Mouse (Mus musculus) erythroblast, adult 5-6 weeks (primary cell): ENCODE measurements around the gene Tmem106c. TPM values are rescaled to one million over a fixed set of nuclear protein-coding genes. Genes with fewer than 3 reads are reported as not detected.

Experiments used
- ATAC-seq: replicated peaks from 2 replicates; pipeline ENCODE4 v1.8.0; 2016; ENCODE audit warnings: moderate number of reproducible peaks, mild to moderate bottlenecking, moderate TSS enrichment, inconsistent platforms; ENCODE audit not compliant: poor library complexity, low FRiP score, severe bottlenecking
- total RNA-seq, 2 experiments: library from RNA; stranded (forward) in 1 of 2; stranded (reverse) in 1 of 2; fragments of 150-400 nt in 1 of 2; fragments of 200-764, 138-1000 nt in 1 of 2; gene quantifications; 2 replicates each; pipeline versions ENCODE4 v1.2.3 to v1.2.4; 2015 to 2017; ENCODE audit warnings: low replicate concordance in 2 of 2

Gene Tmem106c
- total RNA-seq, 2 experiments from 2014 or later = 4.3 to 18.3 TPM

DNA sequence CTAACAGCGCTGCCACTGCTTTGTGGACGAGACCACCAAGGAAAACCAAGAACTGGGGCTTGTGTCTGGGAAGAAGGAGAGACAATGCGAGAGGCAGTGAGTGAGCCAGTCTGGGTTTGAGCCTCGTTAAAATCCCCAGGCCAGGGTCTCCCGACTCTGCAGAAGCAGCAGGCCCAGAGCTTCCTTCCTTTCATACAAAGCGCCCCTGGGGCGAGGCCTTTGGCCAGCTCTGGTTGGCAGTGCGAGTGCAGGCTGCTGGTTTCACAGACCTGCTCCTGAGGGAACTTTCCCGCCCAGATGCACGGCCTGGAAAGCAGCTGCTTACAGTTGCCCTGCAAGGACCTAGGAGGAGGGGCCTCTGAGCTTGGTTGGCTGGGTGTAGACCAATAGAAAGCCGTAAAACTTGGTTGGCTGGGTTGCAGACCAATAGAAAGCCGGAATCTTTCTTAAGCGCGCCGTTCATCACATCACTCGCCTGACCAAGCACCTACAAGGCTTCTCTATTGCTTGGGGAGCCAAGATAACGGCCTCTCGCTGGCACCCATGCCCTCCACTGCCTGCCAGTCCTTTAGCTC lies 28.8 kb downstream of the Tmem106c start:
- ATAC-seq = peak; percentile 18; the same call in 1 of the 2 replicates

DNA sequence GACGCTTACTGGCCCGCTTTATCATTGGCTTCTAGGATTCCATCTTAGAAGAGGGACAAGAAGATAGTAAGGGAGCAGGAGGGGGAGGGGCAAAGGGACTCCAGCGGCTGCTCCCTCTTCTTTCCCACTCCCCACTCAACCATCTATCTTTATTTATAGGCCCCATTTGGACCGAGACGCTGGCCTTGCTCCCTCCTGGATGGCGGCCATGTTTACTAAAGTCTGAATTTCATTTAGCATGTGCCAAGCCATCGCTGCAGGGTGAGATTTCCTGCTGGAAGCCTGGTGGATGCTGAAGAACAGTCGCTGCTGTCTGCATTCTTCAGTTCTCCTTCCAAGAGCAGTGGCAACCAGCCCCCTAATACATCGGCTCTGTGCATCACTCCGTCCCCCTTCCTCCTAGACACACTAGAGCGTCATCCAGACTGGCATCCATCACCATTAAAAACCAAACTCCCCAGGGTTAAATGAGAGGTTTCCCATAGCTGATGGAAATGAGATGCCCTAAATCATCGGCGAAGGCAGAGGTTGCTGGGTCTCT lies 32.8 kb downstream of the Tmem106c start:
- ATAC-seq = no peak

DNA sequence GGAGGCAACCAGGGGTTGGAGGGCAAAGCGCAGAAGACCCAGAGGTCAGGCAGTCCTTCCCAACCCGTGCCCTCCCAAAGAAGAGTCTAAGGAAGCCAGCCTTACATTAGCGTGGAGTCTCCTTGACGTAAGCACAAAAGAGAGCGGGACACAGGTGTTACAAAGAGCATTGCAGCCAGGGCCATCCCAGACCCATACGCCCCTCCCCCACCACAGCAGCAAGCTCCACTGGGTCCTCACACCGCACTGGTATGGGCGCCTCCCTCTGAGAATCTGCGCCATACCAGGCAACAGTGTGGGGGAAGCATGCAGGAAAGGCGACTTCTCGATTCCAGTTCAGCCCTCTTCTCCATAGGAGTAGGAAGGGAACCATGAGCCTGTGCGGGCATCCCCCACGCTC lies 35.5 kb downstream of the Tmem106c start:
- ATAC-seq = no peak

DNA sequence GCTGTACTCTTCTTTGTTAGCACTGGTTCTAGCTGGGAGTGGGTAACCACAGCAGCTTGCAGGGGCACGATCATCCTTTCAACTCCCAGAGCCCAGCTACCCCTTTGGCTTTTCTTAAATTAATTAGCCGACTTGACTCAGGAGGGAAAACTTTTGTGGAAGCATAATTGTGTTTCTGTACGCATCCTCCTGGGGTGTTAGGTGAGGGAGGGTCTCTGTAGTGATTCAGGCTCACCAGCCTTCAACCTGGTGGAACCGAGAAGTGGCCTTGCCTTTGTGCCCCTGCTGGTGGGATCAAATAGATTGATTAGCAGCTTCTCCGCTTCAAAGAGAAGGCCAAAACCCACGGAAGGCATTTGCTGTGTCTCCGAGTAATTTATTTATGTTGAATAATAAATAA lies 36.0 kb downstream of the Tmem106c start:
- no peak for ATAC-seq

DNA sequence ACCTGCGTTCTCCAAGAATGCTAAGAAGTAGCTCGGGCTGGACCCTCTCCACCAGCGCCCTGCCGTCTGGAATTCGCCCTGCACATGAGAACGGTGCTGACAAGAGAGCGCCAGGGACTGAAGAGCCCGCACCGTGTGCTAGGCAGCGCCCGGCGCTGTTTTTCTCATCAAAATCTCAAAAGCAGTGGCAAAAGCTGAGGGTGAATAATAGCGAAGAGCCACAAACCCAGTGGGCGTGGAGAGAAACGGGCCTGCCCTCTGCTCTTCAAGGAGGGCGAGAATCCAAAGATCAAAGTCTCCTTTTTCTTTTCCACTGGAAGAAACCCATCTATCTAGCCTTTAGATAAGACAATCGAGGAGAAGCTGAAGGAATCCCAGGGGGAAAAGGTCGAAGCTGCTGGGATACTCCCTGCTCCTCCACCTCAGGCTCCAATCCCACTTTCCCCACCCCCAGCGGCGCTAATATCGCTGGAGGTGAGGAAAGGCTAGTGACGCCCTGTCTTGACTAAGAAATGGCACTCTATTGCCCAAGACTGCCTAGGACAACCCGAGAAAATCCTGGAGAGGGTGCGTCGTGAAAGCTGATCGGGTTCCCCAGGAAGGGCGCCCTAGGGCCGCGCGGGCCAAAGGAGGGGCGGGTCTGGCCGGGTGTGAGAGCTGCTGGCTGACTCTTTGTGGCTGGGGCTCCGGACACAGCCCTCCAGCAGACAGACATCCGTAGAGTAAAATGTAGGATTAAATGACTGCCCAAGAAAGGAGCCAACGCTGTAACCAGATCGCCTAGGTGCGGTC lies 37.5 kb downstream of the Tmem106c start:
- ATAC-seq = no peak

DNA sequence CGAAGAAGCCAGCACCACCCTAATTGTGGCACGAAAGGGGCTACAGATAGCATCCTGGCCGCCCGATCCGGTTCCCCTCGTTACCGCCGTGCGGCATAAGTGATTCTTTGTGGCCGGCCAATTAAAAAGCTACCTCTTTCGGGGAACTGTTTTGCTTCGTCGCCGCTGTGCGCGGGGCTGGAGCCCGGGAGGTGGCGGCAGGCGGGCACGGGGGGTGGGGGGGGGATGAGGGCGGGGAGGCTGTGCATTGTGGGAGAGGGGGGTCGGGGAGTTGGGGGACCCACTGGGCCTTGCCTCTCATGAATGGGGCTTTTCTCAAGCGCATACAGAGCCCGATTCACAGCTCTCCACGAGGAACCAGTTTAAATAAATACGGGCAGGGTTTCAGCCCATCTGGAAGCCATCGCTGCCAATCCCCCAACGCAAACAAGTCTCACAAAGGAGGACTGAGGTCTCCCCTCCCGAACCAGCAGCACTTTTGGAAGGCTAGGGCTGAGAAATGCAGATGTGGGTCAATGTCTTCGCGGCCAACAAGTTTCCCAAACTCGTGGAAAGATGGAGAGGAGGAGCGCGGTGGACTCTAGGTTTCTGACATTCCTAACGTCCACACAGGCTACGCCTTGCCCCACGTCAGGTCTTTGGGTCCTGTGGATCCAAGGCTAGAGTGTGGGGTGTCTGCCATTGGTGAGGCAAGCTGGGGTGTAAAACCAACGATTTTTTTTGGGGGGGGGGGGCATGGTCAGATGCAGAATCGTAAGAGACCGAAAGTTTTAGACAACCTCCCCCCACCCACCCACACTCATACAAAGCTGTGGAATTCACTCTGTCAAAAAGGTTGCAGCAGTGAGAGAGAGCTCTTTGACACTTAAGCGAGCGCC lies 38.4 kb downstream of the Tmem106c start:
- no peak for ATAC-seq

DNA sequence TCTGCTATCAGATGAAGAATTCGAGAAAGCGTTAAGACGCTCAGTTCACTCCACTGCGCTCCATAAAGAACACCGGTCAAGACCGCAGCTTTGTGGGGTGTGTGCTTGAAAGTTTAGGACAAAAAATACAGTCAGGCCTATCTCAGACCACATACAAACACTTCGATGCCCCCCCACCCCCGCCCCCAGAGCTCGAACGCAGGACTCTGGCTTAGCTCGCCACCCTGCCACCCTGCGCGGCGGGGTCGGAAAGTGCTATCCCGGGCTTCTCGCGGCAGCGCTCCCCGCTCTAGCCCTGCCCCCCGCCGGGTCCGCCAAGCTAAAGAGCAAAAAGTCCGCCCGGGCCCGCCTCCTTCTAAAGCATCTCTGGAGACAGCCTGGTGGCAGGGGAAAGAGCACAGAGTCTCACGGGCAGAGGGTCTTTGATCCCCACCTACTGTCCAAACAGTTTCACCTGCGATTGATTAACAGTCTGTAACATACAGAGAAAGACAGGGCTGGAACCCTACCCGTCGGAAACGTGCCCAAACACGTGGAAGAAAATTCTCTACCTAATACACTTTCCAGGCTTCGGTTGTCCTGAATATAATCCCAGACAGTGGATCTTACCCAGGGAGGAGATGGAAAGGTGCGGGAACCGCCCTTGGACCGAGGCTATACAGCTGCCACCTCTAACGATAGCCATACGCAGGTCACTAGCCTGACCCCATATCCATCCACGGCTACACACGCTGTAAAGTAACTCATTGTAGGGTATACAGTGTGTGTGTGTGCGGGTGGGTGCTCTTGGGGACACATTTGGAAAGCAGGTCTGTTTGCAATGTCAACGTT lies 39.2 kb downstream of the Tmem106c start:
- ATAC-seq = no peak

DNA sequence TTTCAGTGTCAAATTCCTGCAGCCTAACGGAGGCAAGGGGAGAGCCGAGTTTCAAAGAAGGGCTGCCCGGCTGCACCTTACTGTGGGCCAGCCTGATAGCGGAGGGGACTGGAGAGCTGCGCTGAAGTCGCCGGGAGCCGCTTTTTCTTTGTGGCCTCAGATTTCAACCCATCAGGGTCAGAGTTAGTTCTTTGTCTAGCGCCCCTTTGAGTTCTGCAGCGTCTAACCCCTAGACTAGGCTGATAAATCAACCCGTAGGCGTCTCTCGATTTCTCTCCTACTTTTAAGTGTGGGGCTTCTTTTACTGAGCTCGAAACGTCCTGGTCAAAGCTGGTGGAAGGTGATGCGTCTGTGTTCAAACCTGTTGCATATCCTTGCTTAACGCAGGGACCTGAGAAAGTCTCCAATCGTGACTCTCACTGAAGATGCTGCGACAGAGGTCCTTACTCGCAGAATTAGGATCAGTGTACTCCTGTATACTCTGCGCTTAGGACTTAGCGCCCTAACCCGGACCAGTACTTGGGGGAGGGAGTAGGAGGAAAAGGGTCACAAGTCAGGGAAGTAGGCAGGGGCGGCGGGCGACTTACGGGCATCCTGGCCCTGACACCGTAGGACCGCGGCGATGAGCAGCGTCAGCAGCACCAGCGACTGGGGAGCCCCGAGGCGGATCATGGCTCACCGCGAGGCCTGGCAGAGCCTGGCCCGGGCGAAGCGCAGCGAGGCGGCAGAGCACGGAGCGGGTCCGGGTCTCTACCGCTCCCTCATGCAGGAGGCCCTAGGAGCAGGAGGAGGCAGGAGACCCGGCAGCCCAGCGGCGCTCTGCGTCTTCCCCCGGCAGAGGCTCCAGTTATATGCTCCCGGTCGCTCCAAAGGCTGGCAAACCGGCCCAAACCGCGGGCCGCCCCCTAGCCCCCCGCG lies 40.1 kb downstream of the Tmem106c start, which contains the start of gene Col2a1:
Gene Col2a1, minus strand, starts transcription at position 874 of the 918 bp plus-strand sequence.
- no peak for ATAC-seq

DNA sequence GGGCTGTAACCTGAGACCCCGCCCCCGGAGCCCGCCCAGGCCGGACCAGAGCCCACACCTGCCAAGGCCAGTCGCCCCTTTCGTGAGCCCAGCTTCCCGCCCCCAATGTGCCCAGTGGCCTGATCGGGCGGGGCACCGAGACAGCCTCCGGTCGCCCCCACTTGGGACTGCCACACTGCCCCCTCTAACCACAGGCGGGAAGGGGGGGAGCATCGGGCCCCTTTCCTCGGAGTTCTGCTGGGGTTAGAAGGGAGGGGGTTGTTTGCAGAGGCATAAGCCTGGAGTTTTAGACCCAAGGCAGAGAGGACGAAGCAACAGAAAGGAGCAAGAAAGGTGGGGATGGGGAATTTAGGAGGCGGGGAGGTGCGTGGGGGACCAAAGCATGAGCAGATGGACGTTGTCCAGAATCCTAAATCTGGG lies 40.8 kb downstream of the Tmem106c start:
- no peak for ATAC-seq

DNA sequence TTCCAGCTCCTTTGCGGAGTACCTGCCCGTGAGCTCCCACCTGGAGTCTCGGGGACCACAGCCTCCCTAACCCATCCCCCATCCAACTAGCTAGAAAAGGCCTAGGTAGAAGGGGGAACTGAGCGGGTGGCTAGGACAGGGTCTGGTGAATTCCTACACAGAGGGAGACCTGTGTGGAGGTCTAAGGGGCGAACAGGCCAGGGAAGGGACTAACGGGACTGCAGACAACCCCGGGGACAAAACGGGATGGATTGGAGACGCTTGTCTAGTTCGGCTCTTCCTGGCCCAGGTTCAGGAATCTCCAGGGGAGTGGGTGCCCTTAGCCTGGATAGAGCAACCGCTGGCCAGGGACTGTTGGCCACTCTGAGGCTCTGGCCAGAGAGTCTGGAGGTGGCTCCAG lies 41.2 kb downstream of the Tmem106c start:
- ATAC-seq = 0 out of 2 replicates have a peak, but pooled peaks have one; percentile 44

DNA sequence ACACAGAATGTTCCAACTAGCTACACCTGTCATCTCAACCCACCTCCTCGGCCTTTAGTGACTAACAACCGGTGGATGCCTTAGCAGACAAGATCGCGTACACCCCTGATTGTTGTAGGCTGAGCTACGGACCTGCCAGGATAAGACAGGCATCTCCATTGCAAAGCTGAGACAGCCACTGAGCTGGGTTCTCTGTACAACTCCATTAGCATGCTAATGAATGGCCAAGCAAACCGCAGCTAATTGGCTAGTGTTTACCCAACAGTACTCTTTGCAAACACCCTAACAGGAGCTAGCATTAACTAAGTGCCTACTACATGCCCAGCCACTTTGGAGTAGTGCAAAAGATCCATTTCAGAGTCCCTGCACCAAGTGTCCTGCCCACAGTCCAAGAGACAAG lies 48.8 kb downstream of the Tmem106c start:
- no peak for ATAC-seq

DNA sequence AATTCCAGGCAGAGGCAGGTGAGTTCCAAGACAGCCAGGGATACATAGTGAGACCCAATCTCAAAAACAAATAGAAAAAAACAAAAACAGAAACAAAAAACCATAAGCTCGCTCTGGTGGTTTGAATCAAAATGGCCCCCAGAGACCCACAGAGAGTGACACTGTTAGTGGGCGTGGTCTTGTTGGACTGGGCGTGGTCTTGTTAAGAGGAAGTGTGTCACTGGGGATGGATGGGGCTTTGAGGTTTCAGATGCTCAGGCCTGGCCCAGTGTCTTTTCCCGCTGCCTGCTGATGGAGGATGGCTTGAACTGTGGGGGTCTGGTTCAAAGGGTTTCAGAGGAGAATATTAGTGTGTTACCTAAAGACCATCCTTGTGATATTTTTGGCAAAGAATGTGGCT lies 53.9 kb downstream of the Tmem106c start:
- no peak for ATAC-seq

DNA sequence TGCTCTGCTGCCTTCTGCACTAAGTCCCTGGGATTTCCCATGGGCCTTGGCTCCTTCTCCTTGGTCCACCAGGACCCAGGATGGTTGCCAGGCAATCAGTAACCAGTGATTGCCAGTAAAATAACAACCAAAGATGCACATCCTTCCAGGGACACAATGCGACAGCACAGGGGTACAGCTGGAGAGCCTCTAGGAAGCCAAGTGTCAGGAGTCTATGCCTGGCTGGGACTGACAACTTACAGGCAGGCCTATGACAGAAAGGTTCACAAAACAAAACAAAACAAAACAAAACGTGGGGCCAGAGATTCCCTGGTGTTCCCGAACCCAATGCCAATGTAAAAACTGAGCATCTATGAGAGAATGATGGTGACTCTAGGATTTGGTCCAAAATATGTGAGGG lies 55.0 kb downstream of the Tmem106c start:
- no peak for ATAC-seq

Other genes starting within 250 kb of the Tmem106c start
- not detected in 2 replicates for gene Endou, start 232.9 kb upstream of the Tmem106c start, total RNA-seq (2015; ENCODE audit: low replicate concordance)
- not detected in 2 replicates for gene Endou, start 232.9 kb upstream of the Tmem106c start, total RNA-seq (2017; ENCODE audit: low replicate concordance)
- not detected in 2 replicates for gene Rapgef3, start 196.2 kb upstream of the Tmem106c start, total RNA-seq (2015; ENCODE audit: low replicate concordance)
- gene Rapgef3, start 196.2 kb upstream of the Tmem106c start, total RNA-seq (2017; ENCODE audit: low replicate concordance) = 2.3 and 2.6 TPM in 2 replicates
- 187 and 225 TPM in 2 replicates for gene Slc48a1, start 185.7 kb upstream of the Tmem106c start, total RNA-seq (2015; ENCODE audit: low replicate concordance)
- gene Slc48a1, start 185.7 kb upstream of the Tmem106c start, total RNA-seq (2017; ENCODE audit: low replicate concordance) = 172 and 185 TPM in 2 replicates
- 3.5 and 7.7 TPM in 2 replicates for gene Hdac7, start 119.7 kb upstream of the Tmem106c start, total RNA-seq (2015; ENCODE audit: low replicate concordance)
- gene Hdac7, start 119.7 kb upstream of the Tmem106c start, total RNA-seq (2017; ENCODE audit: low replicate concordance) = 1.1 and 3.8 TPM in 2 replicates
- gene Vdr, start 53.6 kb upstream of the Tmem106c start, total RNA-seq (2015; ENCODE audit: low replicate concordance) = 0.19 and 0.21 TPM in 2 replicates
- gene Vdr, start 53.6 kb upstream of the Tmem106c start, total RNA-seq (2017; ENCODE audit: low replicate concordance) = 0.26 TPM in 1 of 2 replicates, not detected in the other
- not detected in 2 replicates for gene Col2a1, start 40.5 kb downstream of the Tmem106c start, total RNA-seq (2015; ENCODE audit: low replicate concordance)
- not detected in 2 replicates for gene Col2a1, start 40.5 kb downstream of the Tmem106c start, total RNA-seq (2017; ENCODE audit: low replicate concordance)
- 0.58 and 4.0 TPM in 2 replicates for gene Pfkm, start 128.4 kb downstream of the Tmem106c start, total RNA-seq (2015; ENCODE audit: low replicate concordance)
- gene Pfkm, start 128.4 kb downstream of the Tmem106c start, total RNA-seq (2017; ENCODE audit: low replicate concordance) = 6.4 and 6.7 TPM in 2 replicates
- gene Senp1, start 129.5 kb downstream of the Tmem106c start, total RNA-seq (2015; ENCODE audit: low replicate concordance) = 20.9 and 23.2 TPM in 2 replicates
- 20.1 and 22.3 TPM in 2 replicates for gene Senp1, start 129.5 kb downstream of the Tmem106c start, total RNA-seq (2017; ENCODE audit: low replicate concordance)
- gene Asb8, start 201.4 kb downstream of the Tmem106c start, total RNA-seq (2015; ENCODE audit: low replicate concordance) = 11.3 and 11.7 TPM in 2 replicates
- 7.7 and 11.2 TPM in 2 replicates for gene Asb8, start 201.4 kb downstream of the Tmem106c start, total RNA-seq (2017; ENCODE audit: low replicate concordance)
- not detected in 2 replicates for gene Ccdc184, start 203.0 kb downstream of the Tmem106c start, total RNA-seq (2015; ENCODE audit: low replicate concordance)
- not detected in 2 replicates for gene Ccdc184, start 203.0 kb downstream of the Tmem106c start, total RNA-seq (2017; ENCODE audit: low replicate concordance)
- not detected in 2 replicates for gene Olfr288, start 231.3 kb downstream of the Tmem106c start, total RNA-seq (2015; ENCODE audit: low replicate concordance)
- not detected in 2 replicates for gene Olfr288, start 231.3 kb downstream of the Tmem106c start, total RNA-seq (2017; ENCODE audit: low replicate concordance)